Mouse (Mus musculus) 416B (cell line): ENCODE data around the gene Olfr794.

Source experiments
- DNase-seq: peaks from one replicate; pipeline ENCODE4 v3.0.0; 2011; ENCODE audit warnings: low read depth

The Olfr794 gene

DNA sequence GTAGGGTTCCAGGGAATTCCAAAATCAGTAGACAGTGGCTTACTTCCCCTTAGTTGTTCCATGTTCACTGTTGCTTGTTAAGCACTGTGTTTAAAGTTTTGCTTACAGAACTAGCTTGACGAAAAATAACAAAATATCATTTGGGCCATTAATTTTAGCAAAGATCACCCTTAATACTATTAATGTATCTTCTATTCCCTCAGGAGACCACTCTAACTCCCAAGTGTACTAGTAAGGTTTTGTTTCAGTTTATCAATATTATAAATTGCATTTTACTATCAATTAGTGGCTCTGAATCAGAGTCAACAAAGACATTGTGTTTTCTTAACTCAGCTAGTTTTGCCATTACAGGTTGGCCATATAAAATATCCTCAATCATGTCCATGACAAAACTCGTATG, at the start of gene Olfr794:
Gene Olfr794, plus strand, starts transcription at position 301 of the 400 bp plus-strand sequence.
- no peak for DNase-seq

DNA sequence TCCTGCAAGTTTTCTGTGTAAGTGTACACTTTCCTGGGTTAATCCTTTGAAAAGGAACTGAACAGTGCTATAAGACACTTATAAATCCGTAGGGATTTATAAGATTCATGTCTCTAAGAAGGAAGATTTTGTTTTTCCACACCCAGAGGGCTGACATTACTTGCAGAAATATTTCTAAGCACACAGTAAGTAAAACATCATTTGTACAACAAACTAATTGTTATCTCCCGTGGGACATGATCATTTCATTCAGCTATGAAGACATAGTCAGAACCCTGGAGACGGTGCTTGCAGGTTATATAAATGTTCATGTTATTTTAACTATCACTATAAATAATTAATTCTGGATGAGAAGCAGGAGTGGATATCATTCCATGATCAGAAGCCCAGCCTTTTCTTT, 46.0 kb upstream of the Olfr794 start, which contains the start of gene Olfr791:
Gene Olfr791, plus strand, starts transcription at position 301 of the 400 bp plus-strand sequence.
- DNase-seq = no peak

DNA sequence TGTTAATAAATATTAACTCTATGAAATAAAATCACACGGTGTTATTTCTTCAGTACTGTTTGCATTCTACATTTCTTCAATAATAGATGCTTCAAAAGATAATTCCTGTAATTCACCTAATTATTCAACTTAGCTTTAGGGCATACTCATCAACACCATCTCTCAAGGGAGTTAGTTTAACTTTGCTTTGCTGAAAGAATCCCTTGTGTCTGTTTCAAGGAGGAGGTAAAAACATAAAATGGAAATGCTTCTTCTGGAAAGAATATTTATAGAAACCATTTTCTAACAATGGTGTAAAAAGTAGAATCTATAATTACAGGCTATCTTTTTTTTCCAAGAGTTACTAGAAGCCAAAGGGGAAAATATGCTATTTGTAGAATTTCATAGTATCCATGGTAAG, 28.6 kb upstream of the Olfr794 start, which contains the start of gene Olfr792:
Gene Olfr792, plus strand, starts transcription at position 301 of the 400 bp plus-strand sequence.
- no peak for DNase-seq

DNA sequence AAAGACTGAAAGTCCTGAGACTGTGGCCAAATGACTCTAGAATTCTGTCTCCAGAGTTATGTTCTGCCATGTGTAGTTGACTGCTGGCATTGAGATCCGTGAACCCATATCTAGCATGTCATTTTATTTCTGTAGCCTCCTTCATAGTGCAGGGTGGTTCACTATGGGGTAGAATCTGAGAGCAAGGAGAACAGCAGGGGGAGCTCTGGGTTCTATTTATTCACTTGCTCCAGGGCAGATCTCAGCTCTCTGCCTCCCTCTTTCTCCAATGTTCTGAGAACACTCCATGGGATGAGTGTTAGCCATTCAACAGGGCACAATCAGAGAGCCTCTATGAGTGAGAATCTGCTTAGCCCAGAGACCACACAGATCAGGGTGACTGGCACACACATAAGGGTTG, 18.1 kb upstream of the Olfr794 start:
- peak; percentile 25 for DNase-seq

DNA sequence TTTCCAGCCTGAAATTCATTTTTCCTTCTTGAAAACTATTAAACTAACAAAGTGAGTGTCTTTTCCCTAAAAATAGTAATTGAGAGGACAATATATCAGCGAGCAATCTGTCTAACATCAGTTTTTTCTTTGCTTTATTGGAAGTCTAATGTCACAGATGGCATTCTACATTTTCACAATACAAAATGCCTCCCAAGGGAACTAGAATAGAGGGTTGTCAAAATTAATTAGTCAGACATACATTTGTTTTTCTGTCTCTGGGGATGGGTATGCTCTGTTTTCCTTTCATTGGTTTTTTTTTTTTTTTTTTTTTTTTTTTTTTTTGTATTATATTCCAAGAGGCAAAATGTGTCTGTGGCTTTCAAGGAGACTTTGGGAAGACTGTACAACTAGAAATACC, 9.6 kb downstream of the Olfr794 start:
- DNase-seq = no peak

DNA sequence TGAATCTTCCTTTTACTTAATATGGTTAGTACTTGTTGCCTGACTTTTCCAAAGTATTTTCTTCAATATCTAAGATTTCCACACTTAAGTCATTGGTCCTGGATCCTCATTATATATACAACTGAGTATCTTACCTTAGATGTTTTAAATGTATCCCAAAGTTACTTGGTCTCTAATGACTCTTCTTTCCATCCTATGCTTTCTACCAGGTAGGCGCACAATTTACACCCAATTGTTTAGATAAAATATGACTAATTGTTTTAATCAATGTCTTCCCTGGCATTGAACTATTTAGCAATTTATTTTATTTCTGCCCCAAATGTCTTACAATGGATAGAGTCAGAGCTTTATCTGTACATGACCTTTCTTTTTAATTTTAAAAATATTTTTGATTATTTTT, 45.0 kb downstream of the Olfr794 start, which contains the start of gene Olfr796:
Gene Olfr796, minus strand, starts transcription at position 101 of the 400 bp plus-strand sequence.
- no peak for DNase-seq

DNA sequence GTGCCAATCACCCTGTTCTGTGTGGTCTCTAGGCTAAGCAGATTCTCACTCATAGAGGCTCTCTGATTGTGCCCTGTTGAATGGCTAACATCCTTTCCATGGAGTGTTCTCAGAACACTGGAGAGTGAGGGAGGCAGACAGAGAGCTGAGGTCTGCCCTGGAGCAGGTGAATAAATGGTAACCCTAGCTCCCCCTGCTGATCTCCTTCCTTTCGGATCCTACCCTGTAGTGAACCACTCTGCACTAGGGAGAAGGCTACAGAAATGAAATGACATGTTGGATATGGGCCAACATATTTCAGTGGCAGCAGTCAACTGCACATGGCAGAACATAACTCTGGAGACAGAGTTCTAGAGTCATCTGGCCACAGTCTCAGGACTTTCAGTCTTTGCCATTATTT, 54.3 kb downstream of the Olfr794 start:
- no peak for DNase-seq
